Mouse (Mus musculus) heart, postnatal 4 days (tissue): ENCODE results near the gene Tas2r114. TPM values are rescaled to one million over a fixed set of nuclear protein-coding genes. Genes with fewer than 3 reads are reported as not detected.

ENCODE experiments used
- DNase-seq: peaks from one replicate; pipeline ENCODE4 v3.0.0; 2021
- total RNA-seq, 2 experiments: library from RNA; stranded (reverse); gene quantifications; 2 replicates each; pipeline ENCODE4 v1.2.3; 2021

The Tas2r114 gene
- not detected for total RNA-seq

DNA sequence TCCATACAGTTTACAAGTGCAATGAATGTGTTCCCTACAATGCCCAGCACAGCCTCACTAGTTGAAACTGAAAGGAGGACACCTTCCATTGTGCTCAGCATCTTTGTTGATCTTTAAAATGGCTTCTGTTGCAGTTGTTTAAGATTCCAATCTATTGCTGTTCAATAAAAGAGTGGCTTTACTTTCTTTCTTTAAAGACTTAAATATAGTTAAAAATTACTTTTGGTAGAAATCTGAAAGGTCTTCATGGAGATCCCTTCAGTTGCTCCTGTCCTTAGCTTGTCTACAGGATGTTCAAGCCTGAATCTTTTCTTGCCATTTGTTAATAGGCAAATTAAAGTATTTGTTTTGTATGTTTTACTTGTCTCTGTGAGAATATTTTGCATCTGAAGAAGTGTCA is at the start of gene Tas2r114:
Tas2r114 (minus strand) TSS at position 101 of the 400 bp plus-strand sequence.
- DNase-seq, result no peak

DNA sequence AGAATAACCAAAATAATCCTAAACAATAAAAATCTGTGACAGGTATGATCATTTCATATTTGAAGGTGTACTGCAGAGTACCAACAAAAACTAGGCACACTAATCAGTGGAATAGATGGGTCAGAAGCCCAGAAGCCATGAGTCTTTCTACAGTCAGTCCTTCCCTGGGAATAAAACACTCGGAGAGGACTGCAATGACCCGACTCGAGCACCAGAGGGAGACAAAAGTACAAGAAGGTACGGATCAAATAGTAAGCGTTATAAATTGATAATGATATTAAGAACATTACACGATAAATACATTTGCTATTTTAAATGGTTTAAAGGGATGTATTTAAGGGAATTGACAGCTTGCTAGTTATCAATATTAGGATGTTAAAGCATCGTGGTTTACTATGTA is 22.9 kb upstream of the Tas2r114 start:
- DNase-seq, result no peak

DNA sequence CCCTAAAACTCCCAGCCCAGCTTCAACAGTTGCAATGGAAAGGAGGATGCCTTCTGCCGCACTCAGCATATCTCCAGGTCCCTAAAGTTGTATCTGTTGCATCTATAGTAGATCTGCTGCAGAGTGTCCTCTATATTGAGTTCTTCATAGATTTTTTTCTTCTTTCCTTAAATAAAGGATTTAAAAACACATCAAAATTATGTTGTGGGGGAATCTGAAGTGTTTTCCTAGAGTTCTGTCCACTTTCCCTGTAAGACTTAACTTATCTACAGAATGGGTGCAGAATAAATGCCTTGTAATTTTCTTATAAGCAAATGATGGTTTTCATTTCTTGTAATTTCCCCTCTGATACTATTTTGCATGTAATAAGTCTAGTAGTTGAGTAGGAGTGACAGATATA is 2.5 kb downstream of the Tas2r114 start, which contains the start of gene Tas2r105:
Tas2r105 (minus strand) TSS at position 101 of the 400 bp plus-strand sequence.
- DNase-seq, result no peak

DNA sequence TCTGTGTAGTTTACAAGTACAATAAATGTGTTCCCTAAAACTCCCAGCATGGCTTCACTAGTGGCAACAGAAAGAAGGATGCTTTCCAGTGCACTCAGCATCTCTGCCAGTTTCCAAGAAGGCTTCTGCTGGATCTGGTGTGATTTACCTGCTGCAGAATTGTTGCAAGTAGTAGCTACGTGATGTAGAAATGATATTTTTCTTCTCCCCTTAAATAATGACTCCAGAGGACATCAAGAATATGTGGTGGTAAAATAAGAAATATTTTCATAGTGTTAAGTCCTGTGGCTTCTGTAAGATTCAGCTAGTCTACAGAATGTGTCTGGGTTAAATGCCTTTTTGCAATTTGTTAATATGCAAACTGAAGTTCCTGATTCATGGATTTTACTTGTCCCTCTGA is 4.2 kb downstream of the Tas2r114 start, which contains the start of gene Tas2r104:
Tas2r104 (minus strand) TSS at position 101 of the 400 bp plus-strand sequence.
- no peak for DNase-seq

DNA sequence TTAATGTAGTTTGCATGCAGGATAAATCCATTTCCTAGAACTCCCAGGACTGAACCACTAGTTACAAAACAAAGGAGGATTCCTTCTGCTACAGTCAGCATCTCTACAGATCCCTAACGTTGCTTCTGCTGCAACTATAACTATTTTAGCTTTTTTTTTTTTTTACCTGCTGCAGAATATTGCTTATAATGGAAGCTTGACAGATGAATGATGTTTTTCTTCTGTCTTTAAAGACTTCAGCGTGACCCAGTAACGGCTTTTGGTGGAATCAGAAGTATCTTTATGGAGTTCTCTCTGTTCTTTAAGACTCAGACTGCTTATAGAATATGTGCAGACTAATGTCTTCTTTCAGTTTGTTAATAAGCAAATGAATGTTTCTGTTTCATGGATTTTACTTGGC is 11.1 kb downstream of the Tas2r114 start, which contains the start of gene Tas2r106:
Tas2r106 (minus strand) TSS at position 101 of the 400 bp plus-strand sequence.
- DNase-seq, result no peak

DNA sequence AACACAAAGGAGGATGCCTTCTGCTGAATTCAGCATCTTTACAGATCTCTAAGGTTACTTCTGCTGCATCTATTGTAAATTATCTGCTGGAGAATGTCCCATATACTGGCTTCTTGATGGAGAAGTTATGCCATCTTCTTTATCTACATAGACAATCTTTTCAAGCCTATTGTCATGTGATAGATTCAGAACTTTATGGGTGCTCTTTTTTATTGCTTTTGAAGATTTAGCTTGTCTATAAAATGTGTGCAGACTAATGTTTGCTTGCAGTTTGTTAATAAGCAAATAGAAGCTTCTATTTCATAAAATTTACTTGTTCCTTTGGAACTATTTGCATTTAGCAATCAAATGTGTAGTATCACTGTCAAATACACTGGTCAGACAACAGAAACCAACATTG is 29.8 kb downstream of the Tas2r114 start, which contains the start of gene Tas2r107:
Tas2r107 (minus strand) TSS at position 101 of the 400 bp plus-strand sequence.
- no peak for DNase-seq

Other genes with a start within 250 kb of the Tas2r114 start
- gene 5430401F13Rik, start 203.7 kb downstream of the Tas2r114 start, total RNA-seq, result not detected
- not detected for gene Gm6619, start 203.7 kb downstream of the Tas2r114 start, total RNA-seq
- not detected for gene Tas2r130, start 59.2 kb downstream of the Tas2r114 start, total RNA-seq
- not detected for gene Tas2r107, start 29.9 kb downstream of the Tas2r114 start, total RNA-seq
- gene Tas2r106, start 11.2 kb downstream of the Tas2r114 start, total RNA-seq, result not detected
- not detected for gene Tas2r104, start 4.3 kb downstream of the Tas2r114 start, total RNA-seq
- not detected for gene Tas2r105, start 2.6 kb downstream of the Tas2r114 start, total RNA-seq